Mouse (Mus musculus): Measurements from ENCODE around the gene Trpm3. TPM values are rescaled to one million over a fixed set of nuclear protein-coding genes. Genes with fewer than 3 reads are reported as not detected.
"Not testable (repeated sequence)": the region's sequence is repeated elsewhere in the genome, so short reads cannot be mapped to it uniquely, and the experiment has no call there.

The Trpm3 gene
- polyA plus RNA-seq, 1 experiment: 0.05 TPM

DNA sequence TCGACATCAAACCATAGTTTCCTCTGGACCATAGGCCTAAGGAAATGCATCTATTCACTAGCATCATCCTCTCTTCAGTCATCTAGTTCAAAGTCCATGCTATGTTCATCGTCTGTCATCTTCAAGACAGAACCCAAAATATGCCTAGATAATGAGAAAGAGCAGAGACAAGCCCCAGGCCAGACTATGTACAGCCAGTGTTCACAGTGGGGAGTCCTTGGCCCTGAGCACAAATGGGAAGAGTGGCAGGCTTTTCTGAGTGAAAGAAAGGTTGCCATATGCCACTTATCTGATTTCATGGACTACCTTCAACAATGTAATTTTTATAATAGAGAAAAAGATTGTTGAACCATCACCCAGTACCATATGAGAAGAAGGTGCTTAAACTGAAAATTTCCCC is 703.9 kb downstream of the Trpm3 start:
- TF ChIP-seq FOSL1 (IDR thresholded peaks at IDR 0.05; ENCODE audit: insufficient read depth, low read length, poor library complexity, severe bottlenecking) (no peak), CTCF (IDR thresholded peaks at IDR 0.05; ENCODE audit: control insufficient read depth, insufficient read depth, insufficient read length) (no peak), USF1 (IDR thresholded peaks at IDR 0.05; ENCODE audit: low read depth) (no peak), MAX (IDR thresholded peaks at IDR 0.05) (no peak), CEBPB (IDR thresholded peaks at IDR 0.05; ENCODE audit: low read depth) (no peak), MYOG (IDR thresholded peaks at IDR 0.05; ENCODE audit: control insufficient read depth, extremely low read depth, insufficient read length) (no peak), MYOD1 (IDR thresholded peaks at IDR 0.05; ENCODE audit: control insufficient read depth, insufficient read length, low read depth) (no peak)
- H3K36me3 ChIP-seq (ENCODE audit: control insufficient read depth, insufficient read depth): no peaks in the 10 kb centered on the region
- no peak overlapping the region for H3ac ChIP-seq (ENCODE audit: control insufficient read depth, insufficient read length, low read depth)
- no peak overlapping the region for H3K4me3 ChIP-seq (ENCODE audit: insufficient read depth, poor library complexity, severe bottlenecking)
- no peaks in the 10 kb centered on the region for H3K79me2 ChIP-seq (ENCODE audit: control insufficient read depth, insufficient read depth)
- H3K27me3 ChIP-seq (ENCODE audit: control insufficient read depth, insufficient read depth, insufficient read length): no peaks in the 10 kb centered on the region
- no peaks in the 10 kb centered on the region for H3K79me3 ChIP-seq (ENCODE audit: low read depth)

DNA sequence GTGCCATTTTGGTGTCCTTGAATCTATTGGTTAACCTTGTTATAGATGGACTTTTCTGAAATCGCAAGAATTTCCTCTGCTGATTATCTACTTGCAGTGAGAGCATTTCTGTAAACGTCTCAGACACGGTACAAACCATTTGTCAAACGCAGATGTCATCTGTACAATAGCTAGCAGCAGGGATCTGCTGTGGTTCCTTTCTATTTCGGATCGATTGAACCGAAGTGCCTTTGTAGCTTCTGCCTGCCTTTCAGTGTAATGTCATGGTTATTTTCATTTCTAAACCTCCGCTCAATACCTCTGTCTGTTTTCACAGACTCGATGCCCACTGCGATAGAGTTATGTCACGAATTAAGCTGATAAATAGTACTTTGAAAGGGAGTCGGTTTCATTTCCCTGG is 708.9 kb downstream of the Trpm3 start:
- Histone ChIP-seq H3ac (ENCODE audit: control insufficient read depth, insufficient read length, low read depth) (no peak overlapping the region), H3K36me3 (ENCODE audit: control insufficient read depth, insufficient read depth) (no peaks in the 10 kb centered on the region), H3K4me3 (ENCODE audit: insufficient read depth, poor library complexity, severe bottlenecking) (no peak overlapping the region), H3K79me3 (ENCODE audit: low read depth) (no peaks in the 10 kb centered on the region), H3K27me3 (ENCODE audit: control insufficient read depth, insufficient read depth, insufficient read length) (no peaks in the 10 kb centered on the region), H3K79me2 (ENCODE audit: control insufficient read depth, insufficient read depth) (no peaks in the 10 kb centered on the region)
- TF ChIP-seq MYOG (IDR thresholded peaks at IDR 0.05; ENCODE audit: control insufficient read depth, extremely low read depth, insufficient read length): no peak
- no peak for TF ChIP-seq CEBPB (IDR thresholded peaks at IDR 0.05; ENCODE audit: low read depth)
- TF ChIP-seq FOSL1 (IDR thresholded peaks at IDR 0.05; ENCODE audit: insufficient read depth, low read length, poor library complexity, severe bottlenecking): no peak
- no peak for TF ChIP-seq CTCF (IDR thresholded peaks at IDR 0.05; ENCODE audit: control insufficient read depth, insufficient read depth, insufficient read length)
- TF ChIP-seq MYOD1 (IDR thresholded peaks at IDR 0.05; ENCODE audit: control insufficient read depth, insufficient read length, low read depth): no peak
- TF ChIP-seq USF1 (IDR thresholded peaks at IDR 0.05; ENCODE audit: low read depth): no peak
- no peak for TF ChIP-seq MAX (IDR thresholded peaks at IDR 0.05)

DNA sequence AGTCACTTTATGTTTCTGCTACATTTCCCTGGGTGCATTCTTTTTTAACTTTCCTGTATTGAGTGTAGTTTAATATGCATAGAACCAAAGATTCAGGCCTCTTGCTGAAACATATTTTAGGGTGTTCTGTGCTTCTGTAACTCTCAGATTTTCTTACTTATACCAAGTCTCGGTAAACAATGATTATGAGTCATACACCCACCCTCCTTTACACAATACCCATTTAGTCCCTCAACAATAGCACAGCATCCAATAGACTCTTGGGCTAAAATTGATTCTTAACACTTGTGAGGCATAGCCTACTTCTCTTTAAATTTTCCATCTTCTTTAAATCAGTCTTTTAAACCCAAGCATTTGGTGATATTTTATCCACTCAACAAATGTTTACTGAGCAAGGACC is 709.4 kb downstream of the Trpm3 start:
- no peaks in the 10 kb centered on the region for H3K27me3 ChIP-seq (ENCODE audit: control insufficient read depth, insufficient read depth, insufficient read length)
- TF ChIP-seq USF1 (IDR thresholded peaks at IDR 0.05; ENCODE audit: low read depth) (no peak), CTCF (IDR thresholded peaks at IDR 0.05; ENCODE audit: control insufficient read depth, insufficient read depth, insufficient read length) (no peak), MYOD1 (IDR thresholded peaks at IDR 0.05; ENCODE audit: control insufficient read depth, insufficient read length, low read depth) (no peak), FOSL1 (IDR thresholded peaks at IDR 0.05; ENCODE audit: insufficient read depth, low read length, poor library complexity, severe bottlenecking) (no peak), MAX (IDR thresholded peaks at IDR 0.05) (no peak), CEBPB (IDR thresholded peaks at IDR 0.05; ENCODE audit: low read depth) (no peak), MYOG (IDR thresholded peaks at IDR 0.05; ENCODE audit: control insufficient read depth, extremely low read depth, insufficient read length) (no peak)
- no peak overlapping the region for H3K4me3 ChIP-seq (ENCODE audit: insufficient read depth, poor library complexity, severe bottlenecking)

DNA sequence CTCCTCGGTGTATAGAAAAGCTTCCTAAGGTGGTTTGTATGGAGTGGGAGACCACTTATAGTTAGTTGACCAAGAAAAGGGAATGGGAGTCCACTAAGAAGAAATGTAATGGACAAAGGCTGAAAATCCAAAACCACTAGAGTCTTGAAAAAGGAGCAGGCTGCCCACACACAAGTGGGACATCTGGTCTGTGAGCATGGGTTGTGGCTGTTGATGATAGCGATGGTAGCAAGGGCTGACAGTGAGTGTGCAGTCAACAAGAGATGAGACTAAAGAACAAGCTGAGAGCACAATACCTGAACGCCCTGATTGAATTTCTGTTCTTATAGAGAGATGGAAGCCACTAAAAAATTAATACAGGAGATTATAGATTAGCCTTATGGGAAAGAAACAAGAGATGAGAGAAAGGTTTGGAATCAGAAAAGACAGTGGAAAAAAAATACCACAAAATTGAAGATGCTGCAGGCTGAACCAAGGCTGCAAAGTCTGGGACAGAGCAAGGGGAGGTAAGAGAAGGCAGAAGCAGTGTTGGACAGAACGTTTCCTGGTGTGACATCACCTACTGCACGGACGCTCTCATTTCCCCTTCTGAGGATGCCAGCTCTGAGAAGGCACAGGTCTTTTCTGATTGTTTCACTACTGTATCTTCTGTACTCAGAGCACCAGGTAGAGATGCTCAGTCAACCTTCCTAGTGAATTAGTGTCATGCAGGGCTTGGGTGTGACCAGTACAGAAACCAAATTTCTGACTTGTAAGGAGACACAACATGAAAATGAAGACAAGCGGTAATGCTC is 710.1 kb downstream of the Trpm3 start:
- no peaks in the 10 kb centered on the region for H3K79me2 ChIP-seq (ENCODE audit: control insufficient read depth, insufficient read depth)
- H3K36me3 ChIP-seq (ENCODE audit: control insufficient read depth, insufficient read depth): no peaks in the 10 kb centered on the region
- no peaks in the 10 kb centered on the region for H3K79me3 ChIP-seq (ENCODE audit: low read depth)
- H3K27me3 ChIP-seq (ENCODE audit: control insufficient read depth, insufficient read depth, insufficient read length): no peaks in the 10 kb centered on the region
- no peak overlapping the region for H3ac ChIP-seq (ENCODE audit: control insufficient read depth, insufficient read length, low read depth)
- TF ChIP-seq MYOG (IDR thresholded peaks at IDR 0.05; ENCODE audit: control insufficient read depth, extremely low read depth, insufficient read length): no peak
- TF ChIP-seq CTCF (IDR thresholded peaks at IDR 0.05; ENCODE audit: control insufficient read depth, insufficient read depth, insufficient read length): no peak
- no peak for TF ChIP-seq USF1 (IDR thresholded peaks at IDR 0.05; ENCODE audit: low read depth)
- TF ChIP-seq MYOD1 (IDR thresholded peaks at IDR 0.05; ENCODE audit: control insufficient read depth, insufficient read length, low read depth): no peak
- TF ChIP-seq CEBPB (IDR thresholded peaks at IDR 0.05; ENCODE audit: low read depth): no peak
- no peak overlapping the region for H3K4me3 ChIP-seq (ENCODE audit: insufficient read depth, poor library complexity, severe bottlenecking)

More for the DNA sequence above, 709.4 kb downstream of the Trpm3 start:
- Histone ChIP-seq H3K36me3 (ENCODE audit: control insufficient read depth, insufficient read depth) (no peaks in the 10 kb centered on the region), H3K79me2 (ENCODE audit: control insufficient read depth, insufficient read depth) (no peaks in the 10 kb centered on the region), H3K79me3 (ENCODE audit: low read depth) (no peaks in the 10 kb centered on the region), H3ac (ENCODE audit: control insufficient read depth, insufficient read length, low read depth) (no peak overlapping the region)

DNA sequence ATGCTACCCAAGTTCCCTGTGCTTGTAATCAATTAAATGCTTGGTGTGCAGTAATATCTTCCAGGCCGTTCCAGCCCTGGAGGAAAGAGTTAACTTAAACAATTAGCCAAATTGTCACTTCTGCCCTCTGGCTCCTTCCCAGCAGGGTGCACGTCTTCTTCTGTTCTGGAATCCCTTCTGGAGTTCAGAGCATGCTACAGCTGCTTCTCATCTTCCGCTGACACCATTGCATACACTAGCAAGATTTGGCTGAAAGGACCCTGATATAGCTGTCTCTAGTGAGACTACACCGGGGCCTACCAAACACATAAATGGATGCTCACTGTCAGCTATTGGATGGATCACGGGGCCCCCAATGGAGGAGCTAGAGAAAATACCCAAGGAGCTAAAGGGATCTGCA is 712.6 kb downstream of the Trpm3 start:
- not testable (repeated sequence) for H3K27me3 ChIP-seq (ENCODE audit: control insufficient read depth, insufficient read depth, insufficient read length); H3K4me3 ChIP-seq (ENCODE audit: insufficient read depth, poor library complexity, severe bottlenecking); H3K79me3 ChIP-seq (ENCODE audit: low read depth); H3K79me2 ChIP-seq (ENCODE audit: control insufficient read depth, insufficient read depth); H3K36me3 ChIP-seq (ENCODE audit: control insufficient read depth, insufficient read depth); H3ac ChIP-seq (ENCODE audit: control insufficient read depth, insufficient read length, low read depth)

DNA sequence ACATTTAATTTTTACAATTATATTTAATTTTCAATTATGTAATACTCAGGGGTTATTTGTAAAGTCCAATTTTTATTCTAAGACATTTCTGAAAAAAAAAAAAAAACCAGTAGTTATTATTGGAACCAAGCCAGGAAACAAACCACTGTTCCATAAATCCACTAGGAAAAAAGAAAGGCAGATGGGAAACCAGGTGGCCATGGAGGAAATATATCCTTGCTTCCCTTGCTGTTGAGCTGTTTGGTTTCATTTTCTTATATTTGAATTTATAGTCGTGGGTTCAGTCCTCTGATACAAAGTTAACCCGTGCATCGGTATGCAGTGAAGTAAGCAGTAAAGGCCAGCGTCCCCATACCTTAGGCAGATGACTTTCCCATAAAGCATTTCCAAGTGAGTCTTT is 720.8 kb downstream of the Trpm3 start:
- Histone ChIP-seq H3K36me3 (ENCODE audit: control insufficient read depth, insufficient read depth) (no peaks in the 10 kb centered on the region), H3K27me3 (ENCODE audit: control insufficient read depth, insufficient read depth, insufficient read length) (no peaks in the 10 kb centered on the region), H3ac (ENCODE audit: control insufficient read depth, insufficient read length, low read depth) (no peak overlapping the region), H3K79me3 (ENCODE audit: low read depth) (no peaks in the 10 kb centered on the region), H3K79me2 (ENCODE audit: control insufficient read depth, insufficient read depth) (no peaks in the 10 kb centered on the region), H3K4me3 (ENCODE audit: insufficient read depth, poor library complexity, severe bottlenecking) (no peak overlapping the region)
- TF ChIP-seq MYOD1 (IDR thresholded peaks at IDR 0.05; ENCODE audit: control insufficient read depth, insufficient read length, low read depth) (no peak), USF1 (IDR thresholded peaks at IDR 0.05; ENCODE audit: low read depth) (no peak), CEBPB (IDR thresholded peaks at IDR 0.05; ENCODE audit: low read depth) (no peak), MYOG (IDR thresholded peaks at IDR 0.05; ENCODE audit: control insufficient read depth, extremely low read depth, insufficient read length) (no peak), FOSL1 (IDR thresholded peaks at IDR 0.05; ENCODE audit: insufficient read depth, low read length, poor library complexity, severe bottlenecking) (no peak), CTCF (IDR thresholded peaks at IDR 0.05; ENCODE audit: control insufficient read depth, insufficient read depth, insufficient read length) (no peak), MAX (IDR thresholded peaks at IDR 0.05) (no peak)
